Mouse (Mus musculus): Measurements from ENCODE around the gene Proser2.

DNA sequence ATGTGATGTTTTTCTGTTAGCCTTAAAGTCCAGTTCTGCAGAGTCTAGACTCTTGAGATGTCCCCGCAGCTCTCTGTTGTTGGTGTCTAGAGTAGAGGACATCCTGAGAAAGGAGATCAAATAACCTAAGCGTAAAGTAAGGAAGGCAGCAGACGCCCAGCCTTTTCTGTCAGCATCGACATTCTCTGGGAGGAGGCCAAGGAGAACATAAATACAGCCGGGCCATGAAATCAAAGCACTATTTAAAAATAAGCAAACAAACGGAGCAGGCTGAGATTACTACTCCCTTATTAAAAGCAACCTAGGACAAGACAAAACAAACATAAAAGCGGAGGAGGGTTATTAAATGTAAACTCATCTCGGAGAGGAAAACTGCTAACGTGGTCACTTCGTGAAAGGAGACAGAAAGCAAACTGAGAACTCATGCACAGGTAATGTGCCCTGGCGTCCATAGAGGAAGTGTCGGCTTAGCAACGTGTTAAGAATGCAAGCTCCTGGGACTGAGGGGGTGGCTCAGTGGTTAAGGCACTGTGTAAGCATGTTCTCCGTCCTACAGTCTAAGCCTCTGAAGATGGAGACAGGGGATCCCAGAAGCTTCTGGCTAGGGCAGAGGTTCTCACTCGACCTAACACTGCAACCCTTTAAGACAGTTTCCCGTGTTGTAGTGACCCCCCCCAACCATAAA is 34.7 kb upstream of the Proser2 start:
- no peak for TF ChIP-seq CTCF (IDR thresholded peaks at IDR 0.05; ENCODE audit: extremely low read depth, insufficient read length, insufficient replicate concordance, low read depth, low read length)
- TF ChIP-seq POLR2A (IDR thresholded peaks at IDR 0.05; ENCODE audit: low read depth, low read length): no peak
